Mouse (Mus musculus) CD4-positive naive resting alpha-beta T cell, adult 76 days (primary cell): Measurements from ENCODE around the gene P3h4. TPM values are rescaled to one million over a fixed set of nuclear protein-coding genes. Genes with fewer than 3 reads are reported as not detected.

Experiments
- total RNA-seq: library from RNA; stranded (reverse); gene quantifications from one replicate; pipeline ENCODE4 v1.2.4, GENCODE M21; 2023

The P3h4 gene
- not detected for total RNA-seq

GRCm38 (mm10) chr11:100414021-100414913 lies at the start of gene P3h4:
Gene P3h4, minus strand, starts transcription at chr11:100414836.

DNA sequence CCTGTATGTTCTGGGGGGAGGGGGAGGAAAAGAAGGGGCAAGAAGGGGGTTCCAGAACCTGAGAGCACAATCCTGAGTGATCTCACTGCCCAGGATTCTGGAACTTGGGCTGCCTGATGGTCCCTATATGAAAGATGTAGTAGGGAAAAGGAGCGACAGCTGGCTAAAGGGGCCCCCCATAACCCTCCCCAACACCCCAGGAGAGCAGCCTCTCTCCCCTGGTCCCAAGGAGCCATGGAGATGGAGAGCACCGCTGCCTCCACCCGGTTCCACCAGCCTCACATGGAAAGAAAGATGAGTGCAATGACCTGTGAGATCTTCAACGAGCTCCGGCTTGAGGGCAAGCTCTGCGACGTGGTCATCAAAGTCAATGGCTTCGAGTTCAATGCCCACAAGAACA lies 27.2 kb upstream of the P3h4 start, which contains the start of the genes Nt5c3b and Klhl10:
TSS of gene Nt5c3b (minus strand) at position 12 of the 400 bp plus-strand sequence.
TSS of gene Klhl10 (plus strand) at position 121 of the 400 bp plus-strand sequence.

GRCm38 (mm10) chr11:100414914-100415822 lies 532 bp upstream of the P3h4 start, which contains the start of gene Fkbp10:
Gene Fkbp10, plus strand, starts transcription at chr11:100415697.

GRCm38 (mm10) chr11:100397600-100398389 lies 16.8 kb downstream of the P3h4 start, which contains the start of gene Jup:
Gene Jup, minus strand, starts transcription at chr11:100397763.

Other genes with a start within 250 kb of the P3h4 start
- gene Krt9, start 221.6 kb downstream of the P3h4 start, total RNA-seq: not detected
- gene Krt14, start 207.3 kb downstream of the P3h4 start, total RNA-seq: not detected
- gene Krt16, start 165.9 kb downstream of the P3h4 start, total RNA-seq: not detected
- gene Krt17, start 153.8 kb downstream of the P3h4 start, total RNA-seq: not detected
- gene Krt42, start 145.0 kb downstream of the P3h4 start, total RNA-seq: not detected
- 2,467 TPM for gene Eif1, start 95.0 kb downstream of the P3h4 start, total RNA-seq
- not detected for gene Gast, start 80.4 kb downstream of the P3h4 start, total RNA-seq
- gene Hap1, start 58.7 kb downstream of the P3h4 start, total RNA-seq: 1.2 TPM
- gene Jup, start 17.1 kb downstream of the P3h4 start, total RNA-seq: 8.3 TPM
- not detected for gene Fkbp10, start 861 bp upstream of the P3h4 start, total RNA-seq
- gene Nt5c3b, start 27.0 kb upstream of the P3h4 start, total RNA-seq: 108 TPM
- gene Klhl10, start 27.1 kb upstream of the P3h4 start, total RNA-seq: 1.4 TPM
- gene Klhl11, start 57.9 kb upstream of the P3h4 start, total RNA-seq: 29.0 TPM
- 145 TPM for gene Acly, start 113.2 kb upstream of the P3h4 start, total RNA-seq
- gene Ttc25, start 130.8 kb upstream of the P3h4 start, total RNA-seq: not detected
- gene Cnp, start 160.1 kb upstream of the P3h4 start, total RNA-seq: 98.3 TPM
- 17.2 TPM for gene Nkiras2, start 204.4 kb upstream of the P3h4 start, total RNA-seq
- 344 TPM for gene Dnajc7, start 205.3 kb upstream of the P3h4 start, total RNA-seq